Mouse (Mus musculus): Measurements from ENCODE around the gene Slc15a3. TPM values are rescaled to one million over a fixed set of nuclear protein-coding genes. Genes with fewer than 3 reads are reported as not detected.

Slc15a3 gene
- polyA plus RNA-seq, 1 experiment from 2014 or later, result 4.4 TPM

DNA sequence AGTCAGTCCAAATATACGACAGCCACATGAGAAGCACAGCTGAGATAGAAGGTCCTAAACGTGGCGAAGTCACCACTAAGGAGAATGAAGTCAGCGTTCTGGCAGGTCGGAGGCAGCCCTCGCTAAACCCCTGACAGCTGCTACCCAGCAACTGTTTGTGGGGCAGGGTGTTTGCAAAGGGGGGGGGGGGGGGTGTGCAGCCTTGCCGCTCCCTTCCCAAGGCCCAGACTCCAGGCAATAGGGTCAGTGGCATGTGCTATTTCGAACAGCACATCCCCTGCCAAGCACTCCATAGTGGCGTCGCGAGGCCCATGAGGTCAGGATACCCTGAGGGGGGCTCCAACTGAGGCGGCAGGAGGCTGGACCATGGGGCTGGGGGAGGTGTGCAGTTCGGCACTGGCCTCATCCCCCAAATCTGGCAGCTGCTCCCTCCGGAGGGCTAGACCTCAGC, 41.5 kb downstream of the Slc15a3 start:
- H3K27ac ChIP-seq (ENCODE audit: low read depth), result no peak overlapping the region
- H3K4me3 ChIP-seq (ENCODE audit: low read depth, low read length), result peak overlapping the region; percentile 54
- peak overlapping the region; percentile 85 for H3K4me2 ChIP-seq (ENCODE audit: low read depth, low read length)
- H3K9me3 ChIP-seq (ENCODE audit: low read length), result no peaks in the 10 kb centered on the region; the same call in 1 of the 2 replicates
- 4% methylated on average over 14 of the region's 14 CpGs for WGBS (ENCODE audit: insufficient replicate concordance)
- H3K27me3 ChIP-seq (ENCODE audit: insufficient read depth, low read length), result no peaks in the 10 kb centered on the region
- H3K4me1 ChIP-seq (ENCODE audit: insufficient read depth), result peaks cover 20% of the 10 kb centered on the region
- H3K9ac ChIP-seq (replicated peaks), result peak overlapping the region; percentile 73
- ATAC-seq, result no peak; the same call in 1 of the 2 replicates
- no peaks in the 10 kb centered on the region for H3K36me3 ChIP-seq (replicated peaks; ENCODE audit: insufficient read depth, low read length)
- DNase-seq, result peak; percentile 27
- TF ChIP-seq EP300 (IDR thresholded peaks at IDR 0.05; ENCODE audit: low read depth), result no peak
- TF ChIP-seq CTCF (IDR thresholded peaks at IDR 0.05; ENCODE audit: low read depth), result no peak

DNA sequence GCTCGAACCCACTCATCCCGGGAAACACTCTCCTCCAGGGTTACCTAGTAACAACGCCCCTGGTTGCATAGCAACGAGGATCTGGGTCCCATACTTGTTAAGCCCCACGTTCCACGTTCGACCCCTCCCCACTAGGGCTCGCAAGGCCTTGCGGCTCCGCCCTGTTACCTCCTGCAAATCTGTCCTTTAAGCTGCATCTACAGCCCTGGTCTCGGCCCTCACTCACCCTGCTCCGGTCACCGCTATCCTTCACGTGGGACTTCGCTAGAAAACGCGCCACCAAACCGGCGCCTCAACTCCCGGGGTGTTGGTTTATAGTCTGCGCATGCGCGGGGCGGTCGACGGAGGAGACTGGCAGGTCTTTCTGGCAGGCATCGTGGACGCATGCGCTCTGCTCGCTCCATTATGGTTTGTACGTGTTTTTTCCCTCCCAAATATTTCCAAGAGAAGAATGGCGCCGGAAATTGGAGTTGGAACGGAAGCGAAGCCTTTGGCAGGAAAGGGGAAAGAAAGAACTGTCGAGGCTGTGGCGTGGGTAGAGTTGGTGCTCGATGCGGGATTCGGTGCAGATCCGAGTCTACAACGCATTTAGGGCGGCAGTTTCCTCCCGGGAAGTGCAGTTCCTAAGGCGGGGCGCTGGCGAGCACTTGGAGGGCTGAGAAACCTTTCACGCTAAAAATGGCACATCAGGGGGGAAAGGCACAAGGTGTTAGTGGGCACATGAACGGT, 42.1 kb downstream of the Slc15a3 start, which contains the start of gene Tmem109:
Gene Tmem109, minus strand, starts transcription at position 576 of the 729 bp plus-strand sequence.
- under 1% methylated on average over 49 of the region's 49 CpGs for WGBS (ENCODE audit: insufficient replicate concordance)

DNA sequence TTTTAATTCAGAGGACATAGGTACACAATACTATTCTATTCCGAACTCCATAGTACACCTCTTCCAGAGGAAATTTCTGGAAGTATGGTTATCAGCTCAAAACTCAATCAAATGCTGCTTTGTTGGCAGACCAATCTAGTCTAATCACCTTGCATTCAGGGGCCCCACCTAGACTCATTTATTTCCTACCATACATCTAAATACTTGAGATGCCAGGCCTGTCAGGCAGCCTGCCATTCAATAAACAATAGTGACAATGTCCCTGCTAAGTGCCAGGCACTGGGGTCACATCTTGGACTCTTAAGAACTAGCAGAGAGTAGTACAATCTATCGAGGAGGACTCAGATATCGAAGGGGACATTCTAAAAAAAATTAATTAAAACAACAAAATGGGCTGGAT, 52.7 kb downstream of the Slc15a3 start:
- Histone ChIP-seq H3K4me3 (ENCODE audit: low read depth, low read length) (no peak overlapping the region), H3K9me3 (ENCODE audit: low read length) (no peaks in the 10 kb centered on the region), H3K4me2 (ENCODE audit: low read depth, low read length) (no peak overlapping the region), H3K9ac (replicated peaks) (no peak overlapping the region), H3K36me3 (replicated peaks; ENCODE audit: insufficient read depth, low read length) (no peaks in the 10 kb centered on the region), H3K4me1 (ENCODE audit: insufficient read depth) (peaks cover 17% of the 10 kb centered on the region), H3K27ac (ENCODE audit: low read depth) (no peak overlapping the region), H3K27me3 (ENCODE audit: insufficient read depth, low read length) (no peaks in the 10 kb centered on the region)
- TF ChIP-seq EP300 (IDR thresholded peaks at IDR 0.05; ENCODE audit: low read depth) (no peak), CTCF (IDR thresholded peaks at IDR 0.05; ENCODE audit: low read depth) (no peak)
- ATAC-seq (no peak), DNase-seq (no peak)
- WGBS (ENCODE audit: insufficient replicate concordance), result 71% methylated on average over 3 of the region's 3 CpGs

More for the DNA sequence above, 42.1 kb downstream of the Slc15a3 start, which contains the start of gene Tmem109:
- peak; percentile 92 for ATAC-seq
- Histone ChIP-seq H3K36me3 (replicated peaks; ENCODE audit: insufficient read depth, low read length) (no peaks in the 10 kb centered on the region), H3K4me2 (ENCODE audit: low read depth, low read length) (peak within 1 kb of the TSS; percentile 85), H3K27me3 (ENCODE audit: insufficient read depth, low read length) (no peaks in the 10 kb centered on the region), H3K27ac (ENCODE audit: low read depth) (peak within 1 kb of the TSS; percentile 82), H3K9ac (replicated peaks) (peak within 1 kb of the TSS; percentile 73), H3K9me3 (ENCODE audit: low read length) (no peaks in the 10 kb centered on the region; the same call in 1 of the 2 replicates), H3K4me1 (ENCODE audit: insufficient read depth) (peaks cover 20% of the 10 kb centered on the region), H3K4me3 (ENCODE audit: low read depth, low read length) (peak within 1 kb of the TSS; percentile 54)
- peak; percentile 47; the same call in 1 of the 2 replicates for TF ChIP-seq EP300 (IDR thresholded peaks at IDR 0.05; ENCODE audit: low read depth)
- TF ChIP-seq CTCF (IDR thresholded peaks at IDR 0.05; ENCODE audit: low read depth), result peak; percentile 46; the same call in 1 of the 2 replicates
- DNase-seq, result peak; percentile 91

DNA sequence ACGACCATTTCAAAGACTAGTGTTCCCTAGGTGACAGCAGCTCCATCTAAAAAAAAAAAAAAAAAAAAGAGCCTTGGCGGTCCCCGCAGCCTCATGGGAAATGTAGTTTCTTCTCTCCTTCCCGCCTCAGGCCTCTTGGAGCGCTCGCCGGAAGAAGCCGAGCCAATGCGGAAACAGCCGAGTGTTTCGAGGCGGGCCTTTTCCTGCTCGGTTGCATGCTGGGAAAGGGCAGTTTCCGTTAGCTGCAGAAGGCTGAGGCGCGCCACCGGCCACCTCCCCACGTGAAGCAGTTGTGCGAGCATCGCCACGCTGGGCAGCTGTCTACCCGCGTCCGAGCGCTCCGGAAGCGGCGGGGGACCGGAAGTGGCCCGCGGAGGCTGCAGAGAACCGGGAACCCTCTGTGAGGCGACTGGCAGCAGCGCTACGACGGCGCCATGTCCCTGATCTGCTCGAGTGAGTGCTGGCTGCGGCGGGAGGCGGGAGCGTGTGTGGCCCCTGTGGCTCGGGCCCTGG, 55.5 kb downstream of the Slc15a3 start, which contains the start of gene Prpf19:
Gene Prpf19, plus strand, starts transcription at position 216 of the 513 bp plus-strand sequence.
- peak; percentile 96 for DNase-seq
- H3K36me3 ChIP-seq (replicated peaks; ENCODE audit: insufficient read depth, low read length), result peaks cover 19% of the 10 kb centered on the region
- no peaks in the 10 kb centered on the region for H3K9me3 ChIP-seq (ENCODE audit: low read length)
- peak within 1 kb of the TSS; percentile 96 for H3K27ac ChIP-seq (ENCODE audit: low read depth)
- H3K4me2 ChIP-seq (ENCODE audit: low read depth, low read length), result peak within 1 kb of the TSS; percentile 99
- H3K9ac ChIP-seq (replicated peaks), result peak within 1 kb of the TSS; percentile 90
- TF ChIP-seq CTCF (IDR thresholded peaks at IDR 0.05; ENCODE audit: low read depth), result no peak
- TF ChIP-seq EP300 (IDR thresholded peaks at IDR 0.05; ENCODE audit: low read depth), result peak; percentile 59
- H3K4me1 ChIP-seq (ENCODE audit: insufficient read depth), result peaks cover 20% of the 10 kb centered on the region
- peak within 1 kb of the TSS; percentile 80 for H3K4me3 ChIP-seq (ENCODE audit: low read depth, low read length)
- no peaks in the 10 kb centered on the region for H3K27me3 ChIP-seq (ENCODE audit: insufficient read depth, low read length)
- ATAC-seq, result peak; percentile 96
- under 1% methylated on average over 42 of the region's 43 CpGs for WGBS (ENCODE audit: insufficient replicate concordance)

DNA sequence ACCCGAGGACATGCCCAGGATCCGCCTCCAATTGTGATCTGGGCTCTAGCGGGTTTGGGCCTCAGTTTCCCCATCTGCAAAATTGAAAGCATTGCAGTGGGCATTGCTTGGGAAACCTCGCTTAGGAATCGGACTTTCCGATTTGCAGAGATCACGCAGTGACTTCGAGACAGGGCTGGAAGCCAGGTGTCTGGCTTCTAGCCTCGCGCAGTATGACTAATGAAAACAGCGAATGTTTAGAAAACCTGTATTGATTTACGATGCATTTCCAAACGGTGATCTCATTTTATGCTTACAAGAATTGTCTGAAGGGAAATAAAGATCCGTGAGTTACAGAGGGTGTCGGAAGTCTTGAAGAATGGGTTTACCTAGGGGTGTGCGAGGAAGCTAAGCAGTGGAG, 56.2 kb downstream of the Slc15a3 start:
- TF ChIP-seq CTCF (IDR thresholded peaks at IDR 0.05; ENCODE audit: low read depth), result no peak
- TF ChIP-seq EP300 (IDR thresholded peaks at IDR 0.05; ENCODE audit: low read depth), result no peak
- peak; percentile 19 for ATAC-seq
- H3K27ac ChIP-seq (ENCODE audit: low read depth), result peak overlapping the region; percentile 96
- DNase-seq, result no peak
- H3K27me3 ChIP-seq (ENCODE audit: insufficient read depth, low read length), result no peaks in the 10 kb centered on the region
- peak overlapping the region; percentile 90 for H3K9ac ChIP-seq (replicated peaks)
- peaks cover 25% of the 10 kb centered on the region for H3K36me3 ChIP-seq (replicated peaks; ENCODE audit: insufficient read depth, low read length)
- peak overlapping the region; percentile 80 for H3K4me3 ChIP-seq (ENCODE audit: low read depth, low read length)
- H3K9me3 ChIP-seq (ENCODE audit: low read length), result no peaks in the 10 kb centered on the region
- H3K4me1 ChIP-seq (ENCODE audit: insufficient read depth), result peaks cover 20% of the 10 kb centered on the region
- 1% methylated on average over 16 of the region's 16 CpGs for WGBS (ENCODE audit: insufficient replicate concordance)
- H3K4me2 ChIP-seq (ENCODE audit: low read depth, low read length), result peak overlapping the region; percentile 99

DNA sequence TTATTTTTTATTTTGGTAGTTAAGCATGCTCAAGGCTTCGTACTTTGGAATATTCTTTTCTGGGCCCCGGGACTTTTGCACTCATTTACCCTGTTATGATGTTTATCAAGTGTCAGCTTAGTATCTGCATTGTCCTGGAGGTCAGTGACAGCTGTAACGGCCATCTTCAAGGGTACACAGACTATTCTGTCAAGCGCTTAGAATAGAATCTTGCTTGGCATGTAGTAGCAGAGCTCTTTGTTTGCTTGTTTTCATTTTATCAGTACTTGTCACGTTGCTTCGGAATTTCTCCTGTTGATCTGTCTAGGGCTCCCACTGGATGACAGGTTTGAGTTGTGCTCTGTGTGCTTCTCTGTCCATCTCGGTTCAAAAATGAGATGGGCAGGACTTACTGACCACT, 57.3 kb downstream of the Slc15a3 start:
- no peaks in the 10 kb centered on the region for H3K27me3 ChIP-seq (ENCODE audit: insufficient read depth, low read length)
- 59% methylated on average over 7 of the region's 7 CpGs for WGBS (ENCODE audit: insufficient replicate concordance)
- H3K9me3 ChIP-seq (ENCODE audit: low read length), result no peaks in the 10 kb centered on the region
- DNase-seq, result no peak
- peak overlapping the region; percentile 90 for H3K9ac ChIP-seq (replicated peaks)
- peak overlapping the region; percentile 80 for H3K4me3 ChIP-seq (ENCODE audit: low read depth, low read length)
- ATAC-seq, result no peak
- H3K36me3 ChIP-seq (replicated peaks; ENCODE audit: insufficient read depth, low read length), result peaks cover 33% of the 10 kb centered on the region
- peak overlapping the region; percentile 99 for H3K4me2 ChIP-seq (ENCODE audit: low read depth, low read length)
- no peak overlapping the region for H3K27ac ChIP-seq (ENCODE audit: low read depth)
- peaks cover 20% of the 10 kb centered on the region for H3K4me1 ChIP-seq (ENCODE audit: insufficient read depth)
- TF ChIP-seq EP300 (IDR thresholded peaks at IDR 0.05; ENCODE audit: low read depth) (no peak), CTCF (IDR thresholded peaks at IDR 0.05; ENCODE audit: low read depth) (no peak)
